Mouse (Mus musculus) neural tube, embryonic 15.5 days (tissue): ENCODE measurements around the gene Sipa1l2. TPM values are rescaled to one million over a fixed set of nuclear protein-coding genes. Genes with fewer than 3 reads are reported as not detected.

ENCODE experiments used
- ATAC-seq: fragments of 200-750 bp; cut with Nextera tagmentation; 2 replicates; pipeline ENCODE4 v1.8.0; 2017; ENCODE audit warnings: mild to moderate bottlenecking, moderate TSS enrichment, moderate library complexity; ENCODE audit not compliant: low FRiP score
- H3K27ac ChIP-seq: fragments of 300-500 bp; sonication (generic); replicated peaks from 2 replicates; pipeline ENCODE4 v1.5.1; 2015; ENCODE audit warnings: mild to moderate bottlenecking, inconsistent platforms
- H3K27me3 ChIP-seq: fragments of 300-500 bp; sonication (generic); replicated peaks from 2 replicates; pipeline ENCODE4 v1.6.1; 2015; ENCODE audit warnings: inconsistent platforms
- H3K36me3 ChIP-seq: fragments of 300-500 bp; sonication (generic); 2 replicates; pipeline ENCODE4 v1.6.1; 2015; ENCODE audit warnings: inconsistent platforms
- H3K4me1 ChIP-seq: fragments of 300-500 bp; sonication (generic); 2 replicates; pipeline ENCODE4 v1.6.1; 2015; ENCODE audit warnings: inconsistent platforms
- H3K4me2 ChIP-seq: fragments of 300-500 bp; sonication (generic); 2 replicates; pipeline ENCODE4 v1.6.1; 2015; ENCODE audit warnings: inconsistent platforms, mild to moderate bottlenecking, moderate library complexity
- H3K4me3 ChIP-seq: fragments of 300-500 bp; sonication (generic); replicated peaks from 2 replicates; pipeline ENCODE4 v1.5.1; 2015; ENCODE audit warnings: mild to moderate bottlenecking, inconsistent platforms
- H3K9ac ChIP-seq: fragments of 300-500 bp; sonication (generic); replicated peaks from 2 replicates; pipeline ENCODE4 v1.6.1; 2015; ENCODE audit warnings: mild to moderate bottlenecking, inconsistent platforms
- H3K9me3 ChIP-seq: fragments of 300-500 bp; sonication (generic); replicated peaks from 2 replicates; pipeline ENCODE4 v1.6.1; 2016; ENCODE audit warnings: inconsistent platforms
- WGBS: fragments of 180-500 bp; shearing (Covaris S2); methylation state at CpG from one replicate; pipeline ENCODE4 v1.1.7; 2015; ENCODE audit warnings: mixed read lengths; 5-methylcytosine and 5-hydroxymethylcytosine counted together
- polyA plus RNA-seq: library from polyadenylated mRNA; unstranded; fragments of >200 nt; fragmentation: Nextera tagmentation; extraction: Ambion mirVana; gene quantifications from 2 replicates; pipeline ENCODE4 v1.2.1, GENCODE M21; 2015

Gene Sipa1l2
- polyA plus RNA-seq, 1 experiment from 2014 or later = 16.3 TPM

GRCm38 (mm10) chr8:125482491-125483096 lies 87.0 kb downstream of the Sipa1l2 start:
- Histone ChIP-seq H3K27ac (no peak overlapping the region), H3K27me3 (no peaks in the 10 kb centered on the region), H3K36me3 (peaks cover 15% of the 10 kb centered on the region), H3K4me2 (no peak overlapping the region), H3K4me1 (peaks cover 10% of the 10 kb centered on the region), H3K4me3 (no peak overlapping the region), H3K9ac (no peak overlapping the region), H3K9me3 (no peaks in the 10 kb centered on the region)
- no peak for ATAC-seq
- WGBS = 85% methylated on average over 5 of the region's 5 CpGs

DNA sequence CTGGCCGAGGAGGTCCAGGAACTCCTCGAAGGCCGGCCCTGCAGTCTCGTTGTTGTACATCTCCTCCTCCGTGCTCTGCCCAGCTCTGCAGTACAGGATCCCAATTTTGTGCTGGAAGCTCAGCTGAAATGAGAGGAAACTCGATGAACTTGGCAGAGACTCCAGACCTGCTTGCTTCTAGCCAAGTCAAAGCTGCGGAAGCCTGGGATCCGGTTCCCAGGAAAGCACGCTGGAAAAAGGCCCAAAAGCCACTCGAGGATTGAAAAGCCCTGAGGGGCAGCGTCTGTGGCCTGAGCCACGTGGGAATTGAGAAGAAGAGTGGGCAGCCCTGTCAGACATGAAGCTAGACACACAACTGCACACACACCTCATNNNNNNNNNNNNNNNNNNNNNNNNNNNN lies 94.7 kb downstream of the Sipa1l2 start:
- no peak overlapping the region for H3K4me2 ChIP-seq
- 69% methylated on average over 12 of the region's 12 CpGs for WGBS
- no peak overlapping the region for H3K4me3 ChIP-seq
- H3K4me1 ChIP-seq = peaks cover 10% of the 10 kb centered on the region; the same call in 1 of the 2 replicates
- 0 out of 2 replicates have a peak overlapping the region, but pooled peaks have one; percentile 45 for H3K27ac ChIP-seq
- 0 out of 2 replicates have a peak overlapping the region, but pooled peaks have one; percentile 14 for H3K9ac ChIP-seq
- no peak for ATAC-seq
- H3K36me3 ChIP-seq = peaks cover 11% of the 10 kb centered on the region
- no peaks in the 10 kb centered on the region for H3K9me3 ChIP-seq
- no peaks in the 10 kb centered on the region for H3K27me3 ChIP-seq

DNA sequence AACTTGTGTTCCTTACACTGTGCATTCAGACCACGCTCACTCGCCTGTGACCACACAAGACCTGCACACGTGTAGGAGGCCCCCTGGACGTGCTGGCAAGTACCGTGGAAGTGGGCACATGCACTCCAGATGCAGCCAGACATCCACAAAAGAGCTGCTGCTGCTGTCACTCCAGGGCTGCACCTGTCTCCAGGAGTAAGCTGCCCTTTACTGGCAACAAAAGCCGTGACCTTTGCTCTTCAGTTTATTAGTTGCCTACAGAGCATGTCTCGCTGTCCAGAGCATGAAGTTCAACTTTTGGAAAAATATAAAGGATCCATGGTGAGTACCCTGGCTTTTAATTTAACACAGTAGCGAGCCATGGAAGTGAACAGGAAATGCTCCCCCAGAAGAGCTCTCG lies 98.2 kb downstream of the Sipa1l2 start:
- H3K9ac ChIP-seq = no peak overlapping the region
- no peak overlapping the region for H3K4me3 ChIP-seq
- ATAC-seq = no peak
- H3K4me1 ChIP-seq = peaks cover 10% of the 10 kb centered on the region; the same call in 1 of the 2 replicates
- no peaks in the 10 kb centered on the region for H3K9me3 ChIP-seq
- 80% methylated on average over 9 of the region's 9 CpGs for WGBS
- peaks cover 23% of the 10 kb centered on the region for H3K36me3 ChIP-seq
- no peak overlapping the region for H3K4me2 ChIP-seq
- no peaks in the 10 kb centered on the region for H3K27me3 ChIP-seq
- no peak overlapping the region for H3K27ac ChIP-seq

GRCm38 (mm10) chr8:125465156-125465821 lies 104.3 kb downstream of the Sipa1l2 start:
- Histone ChIP-seq H3K27ac (peak overlapping the region; percentile 14; the same call in 1 of the 2 replicates), H3K9me3 (no peaks in the 10 kb centered on the region), H3K9ac (no peak overlapping the region), H3K4me2 (no peak overlapping the region), H3K4me3 (no peak overlapping the region), H3K36me3 (peaks cover 13% of the 10 kb centered on the region), H3K27me3 (peaks cover 3% of the 10 kb centered on the region; the same call in 1 of the 2 replicates), H3K4me1 (peaks cover 45% of the 10 kb centered on the region)
- peak; percentile 60; the same call in 1 of the 2 replicates for ATAC-seq
- WGBS = 17% methylated on average over 6 of the region's 6 CpGs

GRCm38 (mm10) chr8:125462901-125463300 lies 106.7 kb downstream of the Sipa1l2 start:
- peaks cover 3% of the 10 kb centered on the region; the same call in 1 of the 2 replicates for H3K27me3 ChIP-seq
- H3K4me2 ChIP-seq = no peak overlapping the region
- 45% methylated on average over 7 of the region's 7 CpGs for WGBS
- H3K4me3 ChIP-seq = no peak overlapping the region
- no peak for ATAC-seq
- peaks cover 51% of the 10 kb centered on the region for H3K4me1 ChIP-seq
- H3K36me3 ChIP-seq = peaks cover 5% of the 10 kb centered on the region; the same call in 1 of the 2 replicates
- H3K9ac ChIP-seq = no peak overlapping the region
- no peak overlapping the region for H3K27ac ChIP-seq
- H3K9me3 ChIP-seq = no peaks in the 10 kb centered on the region

GRCm38 (mm10) chr8:125461504-125461903 lies 108.1 kb downstream of the Sipa1l2 start:
- no peaks in the 10 kb centered on the region for H3K9me3 ChIP-seq
- ATAC-seq = no peak
- H3K36me3 ChIP-seq = no peaks in the 10 kb centered on the region
- WGBS = 69% methylated on average over 1 of the region's 1 CpGs
- peaks cover 51% of the 10 kb centered on the region for H3K4me1 ChIP-seq
- H3K27ac ChIP-seq = 0 out of 2 replicates have a peak overlapping the region, but pooled peaks have one; percentile 6
- H3K9ac ChIP-seq = no peak overlapping the region
- no peak overlapping the region for H3K4me3 ChIP-seq
- peaks cover 3% of the 10 kb centered on the region; the same call in 1 of the 2 replicates for H3K27me3 ChIP-seq
- no peak overlapping the region for H3K4me2 ChIP-seq

DNA sequence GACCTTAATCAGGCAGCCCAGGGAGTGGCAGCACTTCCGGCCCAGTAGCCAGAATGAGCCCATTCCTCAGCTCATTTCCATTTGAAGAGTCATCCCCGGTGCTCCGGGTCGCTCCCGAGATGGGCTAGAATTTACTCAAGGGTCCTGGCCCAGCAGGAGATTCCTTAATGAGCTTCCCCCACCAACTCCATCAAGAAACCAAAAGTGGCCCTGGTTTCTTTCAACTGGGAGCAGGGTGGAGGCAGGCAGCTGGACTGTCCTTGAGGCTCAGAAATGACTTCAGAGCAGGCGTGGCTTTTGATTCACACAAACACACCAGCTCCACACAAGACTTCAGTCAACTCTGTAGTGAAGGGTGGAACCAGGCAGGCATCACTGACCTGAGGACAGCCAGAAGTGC lies 109.0 kb downstream of the Sipa1l2 start:
- Histone ChIP-seq H3K27me3 (peaks cover 3% of the 10 kb centered on the region; the same call in 1 of the 2 replicates), H3K36me3 (no peaks in the 10 kb centered on the region), H3K4me2 (no peak overlapping the region), H3K27ac (no peak overlapping the region), H3K4me3 (no peak overlapping the region), H3K4me1 (peaks cover 44% of the 10 kb centered on the region), H3K9ac (no peak overlapping the region), H3K9me3 (no peaks in the 10 kb centered on the region)
- 28% methylated on average over 6 of the region's 6 CpGs for WGBS
- ATAC-seq = no peak

DNA sequence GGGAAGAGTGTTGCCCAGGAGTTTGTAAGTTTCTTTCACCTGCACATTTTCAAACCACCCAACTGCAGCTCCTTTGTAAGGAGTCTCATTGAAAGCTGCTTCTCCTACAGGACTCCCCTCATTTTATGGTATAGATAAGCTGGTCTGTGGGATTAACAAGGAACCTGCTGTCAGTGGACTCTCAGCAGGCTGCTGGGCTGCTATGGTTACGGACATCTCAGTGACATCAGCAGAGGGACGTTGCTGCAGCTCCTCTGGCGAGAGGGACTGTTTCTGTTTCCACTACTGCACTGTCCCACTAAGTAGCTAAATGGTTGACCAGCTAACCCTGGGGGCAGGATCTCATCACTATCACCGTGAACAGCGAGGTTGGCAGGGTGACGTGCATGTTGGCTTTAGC lies 120.6 kb downstream of the Sipa1l2 start:
- Histone ChIP-seq H3K4me3 (no peak overlapping the region), H3K4me2 (no peak overlapping the region), H3K9me3 (no peaks in the 10 kb centered on the region), H3K27ac (no peak overlapping the region), H3K9ac (no peak overlapping the region), H3K36me3 (peaks cover 38% of the 10 kb centered on the region), H3K27me3 (no peaks in the 10 kb centered on the region), H3K4me1 (no peaks in the 10 kb centered on the region)
- WGBS = 64% methylated on average over 6 of the region's 6 CpGs
- ATAC-seq = no peak

DNA sequence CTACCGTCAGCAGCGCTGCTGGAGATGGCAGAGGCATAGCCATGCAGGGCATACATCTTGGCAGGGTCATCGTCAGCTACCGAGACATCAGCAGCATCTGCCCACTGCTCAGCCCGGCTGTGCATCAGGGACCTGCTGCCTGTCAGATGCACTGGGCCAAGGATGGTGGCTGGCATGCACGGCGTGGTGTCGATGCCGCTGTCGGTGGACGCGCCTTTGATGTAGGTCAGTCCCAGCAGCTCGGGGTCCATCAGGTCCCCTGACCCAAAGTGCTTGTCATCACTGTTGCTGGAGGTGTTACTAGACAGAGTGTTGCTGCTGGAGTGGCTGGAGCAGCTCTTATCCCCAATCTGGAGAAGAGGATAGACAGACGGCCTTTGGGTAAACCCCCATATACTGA lies 122.1 kb downstream of the Sipa1l2 start:
- Histone ChIP-seq H3K4me3 (no peak overlapping the region), H3K9ac (no peak overlapping the region), H3K4me1 (no peaks in the 10 kb centered on the region), H3K9me3 (no peaks in the 10 kb centered on the region), H3K4me2 (no peak overlapping the region), H3K27me3 (no peaks in the 10 kb centered on the region), H3K27ac (no peak overlapping the region), H3K36me3 (peaks cover 33% of the 10 kb centered on the region)
- no peak for ATAC-seq
- WGBS = 96% methylated on average over 14 of the region's 14 CpGs

GRCm38 (mm10) chr8:125446236-125446635 lies 123.4 kb downstream of the Sipa1l2 start:
- Histone ChIP-seq H3K27me3 (no peaks in the 10 kb centered on the region), H3K36me3 (peaks cover 42% of the 10 kb centered on the region), H3K4me3 (no peak overlapping the region), H3K4me2 (no peak overlapping the region), H3K27ac (no peak overlapping the region), H3K9me3 (no peaks in the 10 kb centered on the region), H3K9ac (no peak overlapping the region), H3K4me1 (no peaks in the 10 kb centered on the region)
- WGBS = 89% methylated on average over 4 of the region's 4 CpGs
- ATAC-seq = no peak

DNA sequence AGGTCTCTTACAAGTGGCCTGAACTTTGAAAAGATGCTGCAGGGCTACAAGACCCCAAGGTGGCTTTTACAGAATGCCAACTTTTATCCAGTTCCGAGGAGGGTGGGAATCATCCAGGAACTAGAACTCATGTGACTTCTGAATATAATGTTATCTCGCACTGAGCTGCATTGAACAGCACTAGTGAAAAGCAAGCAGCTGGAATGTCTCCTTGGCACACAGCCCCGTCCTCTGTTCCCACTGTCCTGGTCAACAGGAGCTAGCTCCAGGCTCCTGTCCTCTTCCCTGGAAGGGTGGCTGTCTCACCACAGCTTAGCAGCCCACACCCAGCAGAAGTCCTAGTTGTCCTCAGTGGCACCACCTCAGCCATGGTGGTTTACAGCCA lies 124.4 kb downstream of the Sipa1l2 start:
- H3K4me3 ChIP-seq = no peak overlapping the region
- ATAC-seq = no peak
- no peaks in the 10 kb centered on the region for H3K9me3 ChIP-seq
- no peaks in the 10 kb centered on the region for H3K4me1 ChIP-seq
- no peaks in the 10 kb centered on the region for H3K27me3 ChIP-seq
- H3K27ac ChIP-seq = no peak overlapping the region
- no peak overlapping the region for H3K4me2 ChIP-seq
- 76% methylated on average over 3 of the region's 3 CpGs for WGBS
- peaks cover 37% of the 10 kb centered on the region for H3K36me3 ChIP-seq
- H3K9ac ChIP-seq = no peak overlapping the region
